Mouse (Mus musculus) testis, adult 2 months (tissue): Measurements from ENCODE around the gene Enah.

ENCODE experiments used
- CTCF ChIP-seq: fragments of 200-500 bp; IDR thresholded peaks from 2 replicates; pipeline ENCODE4 v1.5.1; 2012; ENCODE audit warnings: low read depth, mild to moderate bottlenecking, inconsistent platforms, low read length, moderate library complexity; ENCODE audit not compliant: control insufficient read depth, insufficient read depth, insufficient replicate concordance
- POLR2A ChIP-seq: fragments of 200-500 bp; IDR thresholded peaks from 2 replicates; pipeline ENCODE4 v1.6.1; 2012; ENCODE audit warnings: low read depth, mild to moderate bottlenecking, inconsistent platforms, low read length, moderate library complexity; ENCODE audit not compliant: control insufficient read depth

DNA sequence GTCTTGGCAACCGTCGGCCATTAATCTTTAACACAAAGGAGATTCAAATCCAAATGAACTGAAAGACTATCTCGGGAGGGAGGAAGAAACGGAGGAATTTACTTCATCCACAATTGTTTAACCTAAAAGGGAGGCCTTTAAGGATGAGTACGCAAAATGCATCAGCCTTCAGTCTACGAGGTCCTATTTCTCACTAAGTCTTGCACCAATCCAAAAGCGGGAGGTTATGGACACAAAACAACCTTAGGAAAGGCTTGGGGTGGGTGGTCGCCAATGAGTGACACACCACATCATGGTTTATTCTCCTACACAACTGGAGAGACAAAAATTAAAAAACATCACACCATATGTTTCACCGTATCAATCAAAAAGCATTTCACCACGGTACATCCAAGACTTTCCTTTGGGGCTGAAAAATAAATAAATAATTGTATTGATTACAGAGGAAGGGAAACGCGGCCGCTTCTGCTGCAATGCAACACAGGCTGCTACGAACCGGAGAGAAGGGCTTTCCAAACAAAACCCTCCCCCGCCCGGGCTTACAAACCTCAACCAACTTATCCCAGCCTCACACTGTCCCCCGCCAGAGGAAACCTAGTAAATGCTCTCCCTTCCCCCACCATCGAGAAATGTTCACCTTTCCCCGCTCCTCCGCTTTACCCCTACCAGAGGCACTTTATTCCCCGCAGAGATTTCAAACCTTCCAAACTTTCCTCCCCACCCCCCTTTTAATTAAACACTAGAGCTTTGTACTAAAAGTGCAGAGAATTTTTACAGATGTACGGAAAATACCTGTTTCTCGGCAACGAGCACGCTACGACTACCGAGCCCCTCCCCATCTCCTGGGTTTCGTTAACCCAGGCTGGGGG lies 1.2 kb downstream of the Enah start:
- no peak for TF ChIP-seq CTCF
- TF ChIP-seq POLR2A = no peak
